Mouse (Mus musculus): ENCODE results near the gene Esrrg.
A peak's percentile ranks its signal among the peaks of the same experiment; 100 is the strongest.

Gene Esrrg

DNA sequence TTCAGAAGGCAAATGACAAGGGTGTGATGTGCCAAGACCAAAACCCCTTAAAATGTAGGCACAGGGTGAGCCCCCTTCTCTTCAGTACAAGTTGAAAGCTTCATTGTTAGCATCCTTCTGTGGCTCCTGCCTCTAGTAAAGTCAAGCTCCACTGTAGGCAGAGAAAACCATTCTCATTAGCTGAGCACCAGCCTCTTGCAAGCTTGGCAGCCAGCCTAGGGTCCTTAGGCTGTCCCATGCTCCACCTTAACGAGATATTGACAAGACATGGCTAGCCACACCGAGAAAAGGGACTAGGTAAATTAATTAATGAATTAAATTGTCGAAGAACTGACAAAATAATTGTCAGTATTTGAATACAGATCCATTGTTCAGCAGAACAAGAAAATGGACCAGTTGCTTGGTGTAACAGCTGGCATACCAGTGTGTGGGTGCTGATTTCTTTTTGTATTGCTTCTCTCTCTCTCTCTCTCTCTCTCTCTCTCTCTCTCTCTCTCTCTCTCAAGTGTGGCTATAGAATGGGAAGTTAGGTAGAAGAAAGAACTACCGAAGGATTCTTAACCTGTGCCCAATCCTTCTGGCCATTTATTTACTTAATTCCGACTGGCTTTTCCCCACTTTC, 311.7 kb downstream of the Esrrg start:
- DNase-seq, result peak; percentile 7

DNA sequence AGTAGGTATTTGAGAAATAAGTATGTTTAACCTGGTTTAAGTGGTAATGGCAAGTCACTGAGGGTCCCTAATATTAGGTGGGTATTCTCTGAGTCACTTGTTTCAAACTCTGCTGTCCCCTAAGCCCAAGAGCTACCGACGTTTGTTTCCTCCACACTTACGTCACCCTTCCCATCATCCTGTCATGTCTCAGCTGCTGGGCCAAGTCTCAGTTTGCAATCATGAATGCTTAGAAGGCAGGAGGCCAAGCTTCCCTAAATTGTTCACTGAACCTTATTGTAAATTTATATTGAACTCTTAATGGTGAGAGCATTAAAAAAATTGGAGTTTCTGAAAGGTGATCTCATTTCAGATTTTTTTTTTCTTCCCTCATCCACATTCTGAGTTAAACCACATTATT, 322.6 kb downstream of the Esrrg start:
- no peak for DNase-seq

DNA sequence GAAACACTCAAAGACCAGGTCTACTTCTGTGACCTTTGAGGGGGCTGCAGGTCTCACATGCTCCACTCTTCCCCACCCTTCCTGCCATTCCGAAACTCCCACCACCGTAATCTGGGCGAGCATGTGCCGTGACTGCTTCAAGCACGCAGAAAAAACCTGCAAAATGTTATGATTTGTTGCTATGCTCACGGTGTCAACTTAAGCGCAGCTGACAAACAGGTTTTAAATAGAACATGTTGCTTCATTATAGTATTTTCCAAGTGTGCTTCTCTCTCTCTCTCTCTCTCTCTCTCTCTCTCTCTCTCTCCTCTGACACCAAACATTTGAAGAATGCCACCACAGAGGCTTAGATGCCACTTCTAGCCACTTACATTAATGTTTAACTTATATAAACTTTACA, 330.1 kb downstream of the Esrrg start:
- no peak for DNase-seq

DNA sequence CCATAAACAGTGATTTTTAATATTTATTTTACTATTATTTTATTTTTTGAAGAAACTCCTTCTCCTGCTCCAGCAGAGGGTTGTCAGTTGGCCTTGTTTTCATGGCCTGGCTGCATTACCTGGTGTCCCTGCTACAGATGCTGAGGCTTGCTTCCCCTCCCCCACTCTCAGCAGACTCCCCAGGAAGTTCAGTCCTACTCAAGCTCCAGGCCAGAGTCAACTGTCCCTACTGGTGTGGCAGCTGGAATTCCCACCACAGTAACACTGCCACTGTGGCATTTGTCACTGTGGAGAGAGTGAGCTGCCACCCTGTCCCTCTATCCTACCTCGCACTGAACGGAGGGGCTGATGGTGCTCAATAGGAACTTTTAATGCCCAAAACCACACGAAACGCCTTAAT, 330.5 kb downstream of the Esrrg start:
- DNase-seq, result no peak

DNA sequence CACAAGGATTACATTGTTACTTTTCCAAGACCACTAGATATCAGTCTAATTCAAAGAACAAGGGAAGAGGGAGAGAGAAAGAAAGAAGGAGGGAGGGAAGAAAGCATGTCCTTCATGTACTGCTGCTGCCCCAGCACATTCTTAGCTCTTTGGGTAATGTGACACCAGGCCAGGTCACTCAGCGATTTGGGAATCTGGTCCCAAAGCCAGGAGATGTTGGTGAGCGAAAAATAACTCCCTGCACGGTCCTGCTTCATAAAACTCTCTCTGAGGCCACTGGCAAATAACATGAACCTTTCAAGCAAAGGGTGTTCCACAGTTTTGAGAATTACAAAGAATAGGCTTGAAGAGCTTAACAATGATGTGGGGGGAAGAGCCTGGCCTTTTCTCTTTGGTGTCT, 342.9 kb downstream of the Esrrg start:
- no peak for DNase-seq

DNA sequence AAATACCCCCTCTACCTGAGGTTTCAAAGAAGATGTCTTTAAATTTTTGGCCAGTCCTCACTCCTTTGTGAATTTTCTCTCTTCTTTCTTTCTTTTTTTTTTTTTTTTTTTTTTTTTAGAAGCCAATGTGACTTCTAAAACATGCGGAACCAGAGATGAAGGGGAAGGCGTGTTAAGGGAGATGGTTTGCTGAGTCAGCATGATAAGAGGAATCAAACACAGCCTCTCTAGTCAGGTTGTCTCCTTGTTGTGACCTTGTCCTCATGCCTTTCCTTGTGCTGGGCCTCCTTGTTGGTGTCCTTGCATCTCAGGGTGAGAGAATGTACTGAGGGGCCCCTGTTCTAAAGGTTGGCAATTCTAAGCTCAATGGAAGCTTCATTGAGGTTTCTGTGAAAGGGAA, 348.1 kb downstream of the Esrrg start:
- no peak for DNase-seq

DNA sequence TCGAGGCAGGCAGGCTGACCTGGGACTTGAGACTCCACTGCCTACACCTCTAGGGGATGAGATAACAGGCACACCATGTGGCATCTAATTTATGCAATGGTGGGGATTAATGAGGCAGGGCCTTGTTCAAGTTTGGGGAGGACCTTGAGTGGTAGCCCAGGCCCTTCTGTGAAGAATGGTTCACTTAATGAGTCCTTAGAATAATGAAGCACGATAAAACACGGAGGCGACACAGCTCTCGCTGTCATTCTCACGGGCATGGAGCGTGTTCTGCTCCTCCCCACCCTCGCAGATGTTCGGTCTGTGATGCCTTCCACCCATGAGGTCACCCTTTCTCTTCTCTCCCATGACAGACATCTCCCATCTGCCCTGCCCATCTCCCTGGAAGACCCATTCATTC, 350.6 kb downstream of the Esrrg start:
- no peak for DNase-seq

DNA sequence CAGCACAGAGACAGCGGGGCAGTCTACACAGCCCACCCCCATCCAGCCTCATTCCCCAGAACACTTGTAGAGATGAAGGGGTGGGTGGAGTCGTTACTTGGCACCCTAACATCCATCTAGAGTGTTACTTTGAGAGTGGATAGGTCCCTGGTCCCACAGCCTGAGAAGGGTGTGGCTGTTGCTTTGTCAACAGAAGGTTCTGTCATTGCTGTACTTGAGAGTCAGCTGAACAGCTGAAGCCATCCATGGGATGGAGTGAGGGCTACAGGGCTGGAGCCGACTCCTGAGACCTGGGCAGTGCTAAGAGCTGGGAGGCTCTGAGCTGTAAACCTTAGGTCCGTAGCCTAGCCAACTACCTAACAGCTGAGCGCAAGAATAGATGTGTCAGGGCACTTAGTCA, 352.9 kb downstream of the Esrrg start:
- no peak for DNase-seq

DNA sequence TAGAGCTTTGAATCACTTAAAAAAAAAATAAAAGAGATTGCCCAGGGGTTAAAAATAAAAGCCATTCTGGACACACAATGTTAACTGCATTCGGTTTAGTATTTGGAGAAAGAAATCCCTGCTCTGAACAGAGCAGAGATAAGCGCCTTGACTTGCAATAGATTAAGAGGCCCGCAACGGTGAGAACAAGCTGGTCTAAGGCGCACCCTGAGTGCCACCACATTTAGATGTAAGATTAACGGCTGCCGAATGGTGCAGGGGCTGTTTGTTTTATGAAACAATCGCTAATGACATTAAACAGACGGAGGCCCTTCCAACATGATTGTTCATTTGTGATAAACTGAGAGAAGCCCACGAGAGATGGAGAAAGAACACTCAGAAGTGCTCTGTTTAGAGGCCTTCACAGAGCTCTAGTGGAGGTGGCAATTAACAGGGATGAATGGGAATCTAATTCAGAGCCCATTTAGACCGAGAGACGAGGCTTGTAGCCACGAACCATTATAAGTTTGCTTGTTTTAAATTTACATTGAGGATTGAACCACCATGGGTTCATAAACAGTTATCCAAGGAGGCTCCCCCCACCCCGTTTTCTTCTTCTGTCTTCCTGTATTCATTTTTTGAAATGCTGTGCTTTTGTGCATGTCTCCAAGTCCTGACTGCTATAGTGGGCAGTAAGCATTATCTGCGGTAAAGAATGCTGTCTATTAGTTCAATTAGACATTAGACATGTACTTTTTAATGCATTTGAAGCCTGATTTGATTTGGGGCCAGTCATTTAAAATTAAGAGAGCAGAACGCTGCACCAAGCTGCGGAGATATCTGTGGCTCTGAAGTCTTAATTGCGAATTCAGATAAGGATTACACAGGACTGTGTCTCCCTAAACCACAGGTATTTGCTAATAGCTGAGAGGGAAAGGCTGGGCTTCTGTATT, 356.5 kb downstream of the Esrrg start:
- DNase-seq, result no peak

DNA sequence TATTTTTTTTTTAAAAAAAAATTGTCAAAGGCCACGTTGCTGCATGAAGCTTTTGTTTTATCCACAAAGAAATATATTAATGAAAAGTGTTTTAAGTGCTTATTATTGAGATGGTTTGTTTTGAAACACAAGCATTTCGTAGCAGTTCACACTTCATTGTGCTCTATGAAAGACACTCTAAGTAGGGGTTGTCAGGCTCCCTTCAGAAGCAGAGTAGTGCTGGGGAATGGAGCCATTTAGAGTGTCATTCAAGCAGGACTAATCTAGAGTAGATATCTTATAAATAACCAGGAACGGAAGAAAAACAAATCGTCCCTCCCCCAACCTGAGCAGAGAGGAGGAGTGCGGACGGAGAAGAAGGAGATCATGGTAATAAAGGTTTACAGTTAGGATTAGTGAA, 357.3 kb downstream of the Esrrg start:
- no peak for DNase-seq

DNA sequence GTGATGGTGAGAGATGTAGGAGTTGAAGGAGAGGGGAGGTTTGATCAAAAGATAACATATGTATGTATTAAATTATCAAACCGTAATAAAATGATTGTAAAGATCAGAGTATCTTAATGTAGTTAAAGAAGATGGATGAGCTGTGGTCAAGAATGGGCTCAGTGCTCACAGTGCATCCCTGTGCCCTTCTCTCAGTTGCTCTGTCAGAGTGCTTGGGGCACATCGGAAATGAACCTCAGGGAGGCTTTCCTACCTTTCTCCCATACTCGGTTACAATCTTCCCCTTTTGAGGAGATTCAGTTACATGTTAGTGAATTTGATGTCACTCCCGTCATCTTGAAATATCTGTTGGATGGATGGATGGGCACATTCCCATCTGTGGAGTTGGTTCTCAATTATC, 359.8 kb downstream of the Esrrg start:
- DNase-seq, result no peak

DNA sequence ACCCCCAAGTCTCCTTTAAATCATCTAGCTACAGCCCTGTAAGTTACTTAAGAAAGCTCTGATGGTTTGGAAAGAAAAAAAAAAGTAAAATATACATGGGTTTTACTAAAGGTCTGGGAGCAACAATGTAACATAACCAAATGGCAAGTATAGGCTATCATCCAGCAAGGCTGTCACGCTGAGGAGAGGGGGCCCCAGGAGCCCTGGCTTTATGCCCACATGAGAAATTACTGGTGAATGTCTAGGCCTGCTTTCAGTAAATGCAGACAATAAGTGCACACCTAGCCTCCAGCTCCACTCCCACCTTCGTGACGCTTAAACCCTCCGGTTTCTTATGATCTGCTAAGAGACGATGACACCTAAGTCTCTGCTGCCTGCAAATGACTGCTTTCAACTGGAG, 360.9 kb downstream of the Esrrg start:
- no peak for DNase-seq

DNA sequence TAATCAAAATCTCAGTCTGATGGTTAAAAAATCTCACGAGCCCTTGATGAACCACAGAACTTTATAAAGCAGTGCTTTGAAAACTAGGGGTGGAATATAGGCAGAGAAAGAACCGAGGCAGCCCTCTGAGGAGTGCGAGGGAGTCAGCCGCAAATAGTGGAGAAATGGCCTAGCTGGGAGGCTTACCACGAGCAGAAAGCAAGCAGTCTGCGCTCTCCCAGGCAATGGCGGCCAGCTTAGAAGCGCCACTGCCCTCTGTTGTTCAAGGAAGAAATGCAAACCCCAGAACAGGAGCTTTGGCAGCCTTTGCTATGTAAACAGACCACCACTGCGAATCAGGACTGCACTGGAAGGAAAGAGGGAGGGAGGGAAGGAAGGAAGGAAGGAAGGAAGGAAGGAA, 365.8 kb downstream of the Esrrg start:
- DNase-seq, result peak; percentile 59

DNA sequence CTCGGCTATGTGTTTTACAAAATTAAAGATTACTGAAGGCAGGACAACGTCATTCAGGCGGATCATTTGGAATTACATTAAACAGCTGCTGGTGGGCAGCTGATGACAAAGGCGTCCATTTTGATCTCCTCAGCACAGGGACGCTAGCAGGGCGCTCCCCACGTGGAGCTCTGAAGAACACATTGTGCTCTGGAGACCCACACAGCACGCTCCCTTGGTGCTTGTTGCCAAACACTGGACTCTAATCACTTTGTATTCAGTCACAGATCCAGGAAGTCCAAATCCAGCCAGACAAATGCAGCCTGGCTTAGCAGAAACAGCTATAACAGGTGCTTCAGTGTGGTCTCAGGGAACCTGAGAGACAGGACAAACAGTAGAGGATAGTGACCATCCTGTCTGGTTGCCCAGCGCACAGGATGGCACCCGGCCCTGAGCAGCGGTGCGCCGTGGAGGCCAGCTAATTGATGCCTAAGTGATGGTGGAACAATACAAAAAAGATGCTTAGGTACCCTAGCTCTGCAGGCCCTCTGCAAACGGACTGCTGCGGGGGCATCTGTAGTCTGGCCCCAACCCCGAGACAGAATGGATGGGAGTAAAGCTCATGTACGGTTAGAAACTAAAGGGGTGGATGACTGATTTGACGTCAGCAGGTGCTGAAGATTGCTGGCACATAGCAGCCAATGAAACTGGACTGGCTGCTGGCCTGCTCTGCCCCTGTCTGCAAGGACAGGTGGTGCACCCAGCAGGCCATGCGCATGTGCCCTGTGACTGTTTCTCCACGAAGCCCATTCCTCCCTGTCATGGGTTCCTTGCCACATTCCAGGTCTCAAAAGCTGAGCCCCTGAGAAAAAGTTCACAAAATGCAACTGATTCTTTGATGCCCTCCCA, 367.1 kb downstream of the Esrrg start:
- DNase-seq, result no peak

DNA sequence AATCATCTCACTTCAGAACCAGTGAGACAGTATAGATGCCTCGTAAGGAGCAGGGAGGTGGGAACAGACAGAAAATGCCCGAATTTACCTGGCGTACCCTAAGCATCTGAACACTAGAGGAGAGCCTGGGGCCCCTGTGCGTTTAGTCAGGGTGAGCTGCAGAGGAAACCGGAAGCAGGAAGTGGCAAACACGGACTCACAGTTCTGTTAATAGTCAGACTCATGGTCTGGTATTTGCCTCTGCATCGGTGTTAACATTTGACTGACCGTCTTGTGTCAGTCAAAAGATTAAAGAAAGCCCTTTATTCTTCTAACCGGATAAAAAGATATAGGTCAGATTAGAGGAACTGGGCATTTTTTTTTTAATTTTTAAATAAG, 367.8 kb downstream of the Esrrg start:
- DNase-seq, result no peak

DNA sequence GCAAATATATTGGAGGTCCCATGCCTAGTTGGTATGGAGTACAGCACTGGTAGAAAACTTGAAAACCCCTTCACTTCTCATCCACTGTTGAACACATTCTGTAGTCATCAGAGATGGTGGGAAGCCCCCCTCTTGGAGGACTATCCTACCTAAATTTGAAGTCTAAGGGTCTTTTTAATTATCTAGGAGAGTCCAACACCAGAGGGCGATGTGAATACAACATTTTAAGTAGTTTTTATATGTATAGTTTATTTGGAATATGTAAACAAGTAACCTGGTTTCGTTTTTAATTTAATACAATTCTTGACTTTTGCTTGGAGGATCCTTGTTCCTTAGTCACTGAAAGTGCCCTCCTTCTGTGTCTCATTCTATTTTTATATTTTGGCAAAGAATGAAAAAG, 372.4 kb downstream of the Esrrg start:
- DNase-seq, result no peak

DNA sequence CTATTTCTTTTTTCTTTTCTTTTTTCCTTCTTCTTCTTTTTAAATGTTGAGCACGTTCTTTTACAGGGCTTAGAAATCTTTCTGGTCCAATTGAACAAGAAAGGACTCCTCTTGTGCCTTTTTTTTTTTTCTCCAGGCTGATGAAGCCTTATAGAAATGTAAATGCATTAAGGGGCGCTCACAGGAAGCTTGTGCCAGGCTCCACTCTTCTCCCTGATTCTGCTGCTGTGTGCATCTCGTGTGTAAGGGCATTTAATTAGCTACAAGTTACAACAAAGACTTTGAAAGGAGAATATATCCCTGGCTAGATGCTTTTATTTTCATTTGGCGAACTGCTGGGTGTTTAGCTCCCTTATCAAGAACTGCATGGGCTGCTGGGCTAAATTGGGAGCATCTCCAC, 374.6 kb downstream of the Esrrg start:
- no peak for DNase-seq

DNA sequence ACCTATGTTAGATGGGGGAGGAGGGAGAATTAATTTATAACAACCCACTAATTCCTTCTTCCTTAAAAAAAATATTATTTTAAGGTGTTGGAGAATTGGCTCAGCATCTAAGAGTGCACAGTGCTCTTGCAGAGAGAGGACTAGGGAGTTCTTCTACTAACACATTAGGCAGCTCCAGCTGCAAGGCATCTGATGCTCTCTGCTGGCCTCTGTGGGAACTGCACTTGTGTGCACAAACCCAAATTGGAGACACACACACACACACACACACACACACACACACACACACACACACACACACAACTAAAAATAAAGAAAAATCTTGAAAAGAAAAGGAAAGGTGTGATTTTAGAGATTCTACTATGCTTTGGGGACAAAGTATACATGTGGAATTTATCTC, 381.6 kb downstream of the Esrrg start:
- peak; percentile 19 for DNase-seq

DNA sequence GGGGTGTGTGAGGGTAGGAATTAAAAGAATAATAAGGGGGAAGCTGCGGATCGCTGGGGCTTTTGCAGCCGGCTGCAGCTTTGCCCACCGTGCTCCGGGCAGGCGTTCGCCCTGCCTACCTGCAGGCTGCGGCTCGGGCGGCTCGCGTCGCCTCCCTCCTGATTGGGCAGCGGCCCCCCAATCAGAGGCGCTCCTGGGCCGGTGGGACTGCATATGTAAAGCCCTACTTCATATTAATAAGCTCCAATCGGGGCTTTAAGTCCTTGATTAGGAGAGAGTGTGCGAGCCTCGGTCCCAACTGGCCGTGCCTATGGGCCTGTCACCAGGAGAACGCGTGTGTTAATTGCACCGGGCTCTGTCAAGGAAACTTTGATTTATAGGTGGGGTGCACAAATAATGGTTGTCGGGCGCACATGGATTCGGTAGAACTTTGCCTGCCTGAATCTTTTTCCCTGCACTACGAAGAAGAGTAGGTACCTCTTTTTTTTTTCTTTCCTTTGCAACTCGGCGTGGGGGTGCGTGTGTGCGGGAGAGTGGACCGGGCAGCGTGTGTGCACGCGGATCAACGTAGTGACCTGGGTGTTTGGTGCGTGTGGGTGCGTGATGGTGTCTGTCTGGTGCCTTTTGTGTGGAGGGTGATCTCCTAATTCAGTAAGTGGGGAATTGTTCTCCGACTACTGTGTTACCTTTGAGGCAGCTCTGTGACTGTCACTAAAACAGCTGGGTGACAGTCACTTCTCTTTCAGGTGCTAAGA, 389.2 kb downstream of the Esrrg start:
- DNase-seq, result peak; percentile 43

DNA sequence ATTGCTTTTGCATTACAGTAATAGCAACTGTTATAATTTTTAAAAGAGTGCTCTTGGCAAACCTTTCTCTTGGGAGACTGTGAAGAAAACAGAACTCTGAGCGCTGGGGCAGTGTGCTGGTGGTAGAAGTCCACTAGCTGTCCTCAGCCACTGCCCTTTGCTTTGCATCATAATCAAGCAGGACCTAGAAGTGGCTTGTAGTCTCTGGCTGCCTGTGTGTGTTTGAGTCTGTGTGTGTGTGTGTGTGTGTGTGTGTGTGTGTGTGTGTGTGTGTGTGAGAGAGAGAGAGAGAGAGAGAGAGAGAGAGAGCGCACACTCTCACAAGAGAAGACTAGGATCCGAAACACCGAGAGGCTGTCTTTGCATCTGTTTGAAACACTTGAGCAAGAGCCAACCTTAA, 390.5 kb downstream of the Esrrg start:
- no peak for DNase-seq

DNA sequence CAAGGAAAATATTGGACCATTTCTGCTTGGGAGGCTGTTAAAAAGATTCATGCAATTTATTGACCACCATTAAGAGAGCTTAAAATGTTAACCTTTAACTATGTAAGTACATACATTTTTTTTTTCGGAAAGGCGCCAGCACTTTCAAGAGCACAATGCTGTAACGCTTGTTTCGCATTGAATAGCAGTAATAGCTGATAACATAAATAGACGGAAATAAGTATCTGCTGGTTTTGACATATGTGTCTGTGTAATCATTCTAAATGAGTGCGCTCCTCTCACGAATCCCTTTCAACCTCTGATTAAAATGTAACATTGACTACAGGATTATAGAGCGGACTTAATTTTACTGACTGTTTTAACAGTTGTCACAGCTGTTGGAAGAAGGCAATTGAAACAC, 391.6 kb downstream of the Esrrg start:
- no peak for DNase-seq

DNA sequence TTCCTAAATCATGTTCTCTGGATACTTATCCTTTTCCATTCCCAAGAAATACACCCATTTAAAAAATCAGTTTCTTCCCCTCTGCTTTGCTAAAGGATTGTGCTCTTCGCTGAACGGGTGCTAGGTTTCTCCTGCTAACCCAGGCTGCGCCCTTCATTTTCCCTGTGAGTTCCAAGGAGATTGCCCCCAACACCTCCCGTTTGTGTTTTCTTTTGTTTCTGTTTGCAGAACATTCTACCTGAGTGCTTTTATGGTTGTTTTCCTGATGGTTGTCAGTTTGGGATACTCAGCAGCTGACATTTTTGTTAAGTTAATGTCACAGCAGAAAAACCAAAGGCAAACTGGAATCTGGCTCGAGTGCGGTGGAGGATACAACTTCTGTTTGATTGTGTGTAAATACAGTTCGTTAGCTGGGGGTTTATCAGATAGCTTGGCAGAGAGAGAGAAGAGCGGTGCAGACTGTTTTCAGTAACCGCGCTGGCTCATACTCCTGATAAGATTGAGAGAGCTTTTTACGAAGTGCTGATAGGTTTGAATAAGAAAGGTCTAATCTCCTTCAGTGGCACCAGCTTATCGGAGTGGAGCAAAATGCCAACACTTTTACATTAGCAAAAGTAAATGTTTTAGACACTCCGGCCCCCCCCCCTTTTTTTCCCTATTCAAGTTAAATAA, 398.4 kb downstream of the Esrrg start:
- no peak for DNase-seq
